Mouse (Mus musculus) Patski (cell line): ENCODE results near the gene Slf1. TPM values are rescaled to one million over a fixed set of nuclear protein-coding genes. Genes with fewer than 3 reads are reported as not detected.

Experiments used
- ATAC-seq: fragments of 100-300 bp; one replicate; pipeline ENCODE4 v1.8.0; 2021
- CTCF ChIA-PET: fragments of 350-600 bp; sonication (Branson Sonifier 250); formaldehyde crosslinking; loops from one replicate; lab custom pipeline; 2022; ENCODE audit warnings: inconsistent platforms; lab: Charles Lee
- POLR2A ChIA-PET: fragments of 350-600 bp; sonication (Branson Sonifier 250); formaldehyde crosslinking; loops from one replicate; lab custom pipeline; 2022; ENCODE audit warnings: antibody characterized with exemption, inconsistent platforms; lab: Charles Lee
- DNase-seq: peaks from one replicate; pipeline ENCODE4 v3.0.0-alpha.2; 2011; ENCODE audit warnings: low read depth, low spot score
- H3K27me3 ChIP-seq: fragments of 371-371 bp; one replicate; pipeline ENCODE4 v1.5.1; 2021
- CTCF ChIP-seq: fragments of 100-300 bp; IDR thresholded peaks from one replicate; pipeline ENCODE4 v1.5.1; 2021
- in situ Hi-C: fragments of 300-500 bp; cut with MboI; formaldehyde crosslinking; loops from 3 replicates; pipeline ENCODE4 v1.11.1; 2018; ENCODE audit warnings: low pct_unique_long_range_greater_than_20kb, mixed read lengths
- polyA plus RNA-seq: library from polyadenylated mRNA; unstranded; gene quantifications from one replicate; pipeline ENCODE4 v1.2.3, GENCODE M21; 2021

Slf1 gene
- polyA plus RNA-seq, 1 experiment from 2014 or later = 13.6 TPM

- ATAC-seq (no peak), DNase-seq (no peak)
- ChIA-PET CTCF (no interaction called here), POLR2A (interaction anchor here (0.5 kb wide), 1 partner anchor 32 kb away, joined by 3 read pairs; no protein-coding TSS in a partner anchor)
- in situ Hi-C loops = no loop called here
- peaks cover 11% of the 10 kb centered on the region for H3K27me3 ChIP-seq
- no peak for TF ChIP-seq CTCF
Observed at GRCm38 (mm10) chr13:77002628-77003027, 132.6 kb downstream of the Slf1 start.

Other genes with a start within 250 kb of the Slf1 start
- 3.6 TPM for gene 2210408I21Rik, start 67 bp upstream of the Slf1 start, polyA plus RNA-seq